Mouse (Mus musculus) megakaryocyte-erythroid progenitor cell, adult 5-6 weeks (primary cell): ENCODE results near the gene Rnf26. TPM values are rescaled to one million over a fixed set of nuclear protein-coding genes. Genes with fewer than 3 reads are reported as not detected.

Experiments used
- ATAC-seq: replicated peaks from 2 replicates; pipeline ENCODE4 v1.8.0; 2016; ENCODE audit warnings: mild to moderate bottlenecking, inconsistent platforms; ENCODE audit not compliant: severe bottlenecking, poor library complexity, low FRiP score, low TSS enrichment
- total RNA-seq, 2 experiments: library from RNA; stranded (forward) in 1 of 2; stranded (reverse) in 1 of 2; fragments of 200-1000, 215-1000 nt in 1 of 2; fragments of >200 nt in 1 of 2; fragmentation: Nextera tagmentation in 1 of 2; gene quantifications; 2 replicates each; pipeline ENCODE4 v1.2.3; 2014 to 2017

Rnf26 gene
- total RNA-seq, 2 experiments from 2014 or later = 20.9 to 52.5 TPM

- ATAC-seq = no peak
These were observed 16.8 kb downstream of the Rnf26 start for GRCm38 (mm10) chr9:44096536-44096935.

DNA sequence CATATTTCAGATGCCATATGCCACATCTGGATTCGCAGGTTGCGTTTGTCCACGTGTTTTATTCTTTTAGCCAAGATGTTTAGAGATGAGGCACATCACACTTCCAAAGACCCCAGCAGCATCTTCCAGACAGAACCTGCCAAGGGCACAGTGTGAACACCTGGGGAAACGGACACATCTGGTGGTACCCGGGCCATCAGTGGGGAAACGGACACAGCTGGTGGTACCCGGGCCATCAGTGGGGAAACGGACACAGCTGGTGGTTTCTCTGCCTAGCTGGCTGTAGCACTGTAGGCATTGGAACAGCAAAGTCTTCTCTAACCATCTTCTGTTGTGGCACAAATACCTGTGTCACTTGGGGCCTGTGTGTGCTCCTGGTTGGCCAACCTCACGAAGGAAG is 17.5 kb downstream of the Rnf26 start:
- ATAC-seq = no peak

DNA sequence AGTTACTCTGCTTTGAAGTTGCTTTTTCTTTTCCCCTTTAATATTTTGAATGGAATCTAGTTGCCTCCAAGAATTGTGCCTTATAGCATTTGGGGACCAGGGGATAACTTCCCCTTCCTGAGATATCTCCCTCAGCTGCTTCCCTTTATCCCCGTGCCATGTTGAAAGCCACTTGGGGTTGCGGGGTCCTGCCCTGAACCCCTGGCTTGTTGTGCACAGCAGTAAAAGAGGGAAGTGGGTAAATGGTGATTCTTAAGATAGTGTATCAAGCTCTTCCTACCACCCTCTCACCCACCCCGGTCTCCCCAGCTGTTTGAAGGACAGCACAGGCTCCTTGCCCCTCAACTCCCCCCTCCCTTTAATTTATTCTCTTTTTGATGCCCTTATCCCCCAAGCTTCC is 18.6 kb downstream of the Rnf26 start:
- no peak for ATAC-seq

DNA sequence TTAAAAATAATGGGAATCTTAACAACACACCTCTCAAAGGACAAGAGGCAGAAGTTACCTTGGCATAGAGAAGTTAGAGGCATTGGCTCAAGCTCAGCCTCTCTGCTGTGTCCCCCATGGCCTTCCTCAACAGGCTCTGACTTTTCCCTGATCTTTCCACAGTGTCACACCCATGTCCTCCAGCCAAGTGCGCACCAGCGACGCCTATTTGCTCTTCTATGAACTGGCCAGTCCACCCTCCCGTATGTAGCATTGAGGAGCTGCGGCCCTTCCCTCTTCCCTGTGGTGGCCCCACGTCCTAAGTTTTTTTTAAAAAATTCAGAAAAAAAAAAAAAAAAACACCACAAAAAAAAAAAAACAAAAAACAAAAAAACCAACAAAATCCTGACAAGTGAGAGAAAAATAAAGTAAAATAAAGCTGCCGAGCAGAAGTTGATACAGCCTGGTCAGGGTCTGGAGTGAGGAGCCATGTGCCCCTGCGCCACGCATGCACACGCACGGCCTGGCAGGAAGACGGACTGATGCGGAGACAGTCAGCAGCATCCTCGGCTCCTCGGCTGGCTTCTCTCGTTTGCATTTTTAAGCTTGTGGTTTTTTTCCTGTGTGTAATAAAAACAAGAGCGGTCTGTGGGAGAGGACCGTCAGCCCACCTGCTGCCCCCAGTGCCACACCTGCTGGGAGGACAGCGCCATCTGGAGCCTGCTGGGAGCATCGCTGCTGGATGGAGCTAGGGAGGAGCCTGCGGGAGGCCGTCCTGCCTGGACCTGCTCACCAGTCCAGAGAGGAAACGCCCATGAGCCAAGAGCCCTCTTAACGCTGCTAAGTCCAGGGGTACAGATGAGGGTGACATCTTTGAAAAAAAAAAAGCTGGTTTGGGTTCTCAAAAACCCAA is 19.5 kb downstream of the Rnf26 start:
- ATAC-seq = peak; percentile 72

DNA sequence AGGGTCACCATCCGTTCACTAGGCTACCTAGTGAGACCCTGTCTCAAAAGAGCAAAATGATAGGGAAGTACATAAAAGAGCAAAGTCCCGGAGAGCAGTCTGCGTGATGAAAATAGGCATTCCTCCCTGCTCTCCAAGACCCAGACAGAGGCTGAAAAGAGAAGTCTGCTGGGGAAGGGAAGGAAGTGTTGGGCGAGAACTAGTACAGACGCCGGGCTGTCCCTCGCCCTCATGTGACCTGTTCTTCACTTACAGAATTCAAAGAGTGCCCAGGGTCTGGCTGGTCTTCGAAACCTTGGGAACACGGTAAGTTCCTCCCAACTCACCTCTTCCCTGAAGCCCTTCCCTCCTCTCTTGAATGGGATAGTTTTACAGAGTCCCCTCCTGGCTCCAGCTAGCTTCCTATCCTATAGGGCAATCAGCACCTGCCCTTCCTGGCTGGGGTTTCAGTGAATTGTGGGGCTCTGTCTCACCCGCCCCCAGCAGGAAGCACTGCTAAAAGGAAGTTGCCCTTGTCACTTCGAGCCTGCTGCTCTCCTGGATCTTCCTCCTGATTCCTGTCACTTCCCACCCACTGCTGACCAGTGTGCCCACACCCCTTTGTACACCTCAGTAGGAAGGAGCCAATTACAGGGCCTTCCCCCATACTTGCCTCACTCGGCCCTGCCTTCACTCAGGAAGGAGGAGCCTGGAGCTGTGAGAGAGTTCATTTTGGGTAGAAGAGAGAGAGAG is 24.3 kb downstream of the Rnf26 start:
- no peak for ATAC-seq

DNA sequence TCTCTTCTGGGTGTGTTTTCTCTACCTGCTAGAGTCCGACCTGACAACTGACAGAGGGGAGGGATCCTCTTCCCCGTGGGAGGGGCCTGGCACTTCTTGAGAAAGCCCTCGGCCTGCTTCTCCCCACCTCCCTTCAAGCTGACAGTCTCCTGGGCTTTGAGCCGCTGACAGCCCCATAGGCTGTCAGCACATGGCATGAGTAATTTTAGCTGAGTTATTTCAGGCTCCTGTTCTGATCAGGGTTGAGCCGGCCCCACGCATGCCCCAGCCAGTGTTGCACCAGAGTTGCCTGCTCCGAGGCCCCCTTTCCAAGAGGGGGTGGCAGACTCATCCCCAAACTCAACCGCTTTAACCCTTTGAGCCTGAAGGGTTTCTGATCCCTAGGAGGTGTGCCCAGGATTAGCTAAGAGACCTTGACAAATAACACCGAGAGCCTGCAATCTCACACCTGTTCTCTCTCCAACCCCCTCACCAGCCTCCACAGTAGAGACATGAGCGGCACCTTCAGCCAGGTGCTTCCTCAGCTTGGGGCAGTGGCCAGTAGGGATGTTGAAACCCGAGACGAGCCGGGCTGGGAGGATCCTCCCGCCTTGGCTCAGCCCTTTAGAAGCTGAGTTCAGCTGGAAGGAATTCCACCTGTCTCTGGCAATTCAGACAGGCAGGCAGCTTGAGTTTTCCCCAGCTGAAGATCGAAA is 25.4 kb downstream of the Rnf26 start:
- no peak for ATAC-seq

- ATAC-seq = no peak
These were observed 26.4 kb downstream of the Rnf26 start for GRCm38 (mm10) chr9:44086960-44087359.

DNA sequence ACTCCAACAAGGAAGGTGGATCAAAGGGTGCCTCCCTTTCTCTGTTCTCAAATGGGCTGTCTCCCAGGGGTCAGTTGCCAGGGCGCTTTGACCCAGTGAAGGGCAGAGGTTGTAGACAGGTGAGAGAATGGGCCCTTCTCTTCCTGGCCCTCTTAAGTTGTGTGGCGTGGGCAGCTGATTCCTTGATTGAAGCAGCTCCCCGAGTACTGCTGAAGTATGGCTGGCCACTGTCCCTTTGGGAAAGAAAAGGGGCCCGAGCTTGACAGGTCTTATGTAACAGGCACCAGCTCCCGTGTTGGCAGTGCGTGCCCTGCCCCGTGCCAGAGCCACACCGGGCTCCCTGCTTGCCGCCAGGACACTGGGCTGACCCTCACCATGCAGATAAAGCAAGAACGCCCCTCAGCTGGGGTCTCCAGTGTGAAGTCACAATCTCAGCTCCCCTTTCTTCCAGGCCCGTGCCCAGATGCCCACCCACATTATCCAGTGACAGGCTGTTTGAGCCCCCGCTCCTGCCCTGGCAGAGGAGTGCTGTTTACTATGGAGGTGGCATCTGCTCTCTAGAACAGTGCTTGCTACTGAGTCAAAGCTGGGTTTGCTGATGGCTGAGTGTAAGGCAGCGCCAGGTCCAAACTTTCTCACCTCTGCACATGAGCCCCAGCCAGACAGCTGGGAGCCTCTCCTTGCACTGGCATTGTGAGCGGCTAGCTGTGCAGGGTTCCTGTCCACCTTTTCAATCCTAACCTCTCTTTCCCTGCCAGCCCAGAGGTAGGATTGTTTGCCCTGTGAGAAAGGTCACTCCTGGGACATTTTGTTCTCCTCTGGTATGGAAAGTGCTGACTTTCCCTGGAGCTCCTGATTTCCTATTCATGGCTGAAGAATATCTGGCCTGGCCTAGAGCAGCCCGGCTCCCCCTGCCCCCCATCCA is 27.3 kb downstream of the Rnf26 start:
- no peak for ATAC-seq

DNA sequence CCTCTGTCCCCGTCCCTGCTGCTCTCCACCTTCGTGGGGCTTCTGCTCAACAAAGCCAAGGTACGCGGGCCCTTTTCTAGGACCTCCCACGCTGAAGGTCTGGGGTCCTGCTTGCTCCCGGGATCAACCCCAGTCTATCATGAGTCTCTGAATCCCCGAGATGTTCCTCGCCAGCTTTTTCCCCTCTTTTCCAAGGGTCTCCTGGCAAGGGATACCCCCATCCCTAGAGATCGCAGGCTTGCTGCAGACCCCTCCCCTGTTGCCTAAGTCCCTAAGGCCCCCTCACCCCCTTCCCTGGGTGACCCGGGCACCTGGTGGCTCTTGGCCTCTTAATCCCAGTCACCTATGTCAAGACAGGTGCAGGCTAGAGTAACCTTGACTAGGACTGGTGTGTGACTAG is 28.0 kb downstream of the Rnf26 start:
- ATAC-seq = no peak

DNA sequence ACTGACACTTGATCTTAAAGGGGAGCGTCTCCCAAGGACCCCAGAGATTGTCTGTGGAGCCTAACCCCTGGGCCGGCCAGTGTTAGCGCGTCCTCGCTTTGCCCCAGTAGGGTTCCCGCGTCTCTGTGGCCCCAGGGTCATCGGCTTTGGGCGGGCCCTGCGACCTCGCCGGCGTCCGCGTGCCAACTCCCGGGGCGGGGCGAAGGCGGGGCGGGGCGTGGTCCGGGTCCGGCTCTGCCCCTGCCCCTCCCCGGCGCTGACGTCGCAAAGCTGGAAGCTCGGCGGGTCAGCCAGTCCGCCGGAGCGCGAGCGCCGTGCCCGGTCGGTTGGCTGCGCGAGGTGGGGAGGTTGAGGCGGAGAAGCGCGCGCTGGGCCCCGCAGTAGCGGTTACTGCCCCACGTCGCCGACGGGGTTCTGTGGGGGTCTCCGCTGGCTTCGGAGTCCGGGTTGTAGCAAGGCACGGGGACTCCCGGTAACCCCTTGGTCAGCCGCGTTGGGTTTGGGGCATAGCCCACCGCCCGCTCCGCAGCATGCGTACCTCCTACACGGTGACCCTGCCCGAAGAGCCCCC is 28.6 kb downstream of the Rnf26 start:
- peak; percentile 48 for ATAC-seq

GRCm38 (mm10) chr9:44084236-44084635 is 29.1 kb downstream of the Rnf26 start:
- ATAC-seq = peak; percentile 13; the same call in 1 of the 2 replicates

GRCm38 (mm10) chr9:44083392-44084121 is 29.8 kb downstream of the Rnf26 start:
- ATAC-seq = no peak

DNA sequence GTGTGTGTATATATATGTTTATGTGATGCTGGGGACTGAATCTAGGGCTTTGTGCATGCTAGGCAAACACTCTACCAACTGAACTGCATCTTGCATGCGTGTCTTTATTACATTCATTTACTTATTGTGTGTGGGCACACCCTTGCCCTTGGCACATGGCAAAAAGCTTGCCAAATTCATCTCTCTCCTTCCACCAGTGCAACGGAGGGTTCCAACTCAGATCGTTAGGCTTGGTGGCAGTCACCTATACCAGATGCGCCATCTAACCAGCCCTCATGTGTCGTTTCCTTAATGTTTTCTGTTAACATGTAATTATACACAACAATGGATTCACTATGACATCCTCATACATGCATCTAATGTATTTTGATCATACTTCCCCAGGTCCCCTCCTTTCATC is 31.1 kb downstream of the Rnf26 start:
- no peak for ATAC-seq

DNA sequence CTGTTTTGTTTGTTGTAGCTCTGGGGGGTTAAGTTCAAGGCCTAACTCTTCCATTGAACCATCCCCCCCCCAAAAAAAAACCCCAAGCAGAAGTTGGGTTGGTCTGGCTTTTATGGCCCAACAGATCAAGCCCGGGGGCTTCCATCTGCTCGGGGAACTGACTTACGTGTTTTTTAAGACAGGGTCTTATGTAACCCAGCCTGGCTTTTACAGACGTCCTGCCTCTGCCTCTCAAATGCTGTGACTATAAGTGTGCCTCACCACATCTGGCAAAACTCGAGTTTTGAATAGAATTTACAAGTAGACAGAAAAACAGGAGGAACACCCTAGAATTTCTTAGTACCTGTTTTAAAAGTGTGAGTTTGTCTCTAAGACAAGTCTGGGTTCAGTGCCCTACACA is 31.7 kb downstream of the Rnf26 start:
- ATAC-seq = no peak

- ATAC-seq = no peak
These were observed 32.4 kb downstream of the Rnf26 start for GRCm38 (mm10) chr9:44080953-44081352.

GRCm38 (mm10) chr9:44079997-44080780 is 33.1 kb downstream of the Rnf26 start:
- ATAC-seq = no peak

DNA sequence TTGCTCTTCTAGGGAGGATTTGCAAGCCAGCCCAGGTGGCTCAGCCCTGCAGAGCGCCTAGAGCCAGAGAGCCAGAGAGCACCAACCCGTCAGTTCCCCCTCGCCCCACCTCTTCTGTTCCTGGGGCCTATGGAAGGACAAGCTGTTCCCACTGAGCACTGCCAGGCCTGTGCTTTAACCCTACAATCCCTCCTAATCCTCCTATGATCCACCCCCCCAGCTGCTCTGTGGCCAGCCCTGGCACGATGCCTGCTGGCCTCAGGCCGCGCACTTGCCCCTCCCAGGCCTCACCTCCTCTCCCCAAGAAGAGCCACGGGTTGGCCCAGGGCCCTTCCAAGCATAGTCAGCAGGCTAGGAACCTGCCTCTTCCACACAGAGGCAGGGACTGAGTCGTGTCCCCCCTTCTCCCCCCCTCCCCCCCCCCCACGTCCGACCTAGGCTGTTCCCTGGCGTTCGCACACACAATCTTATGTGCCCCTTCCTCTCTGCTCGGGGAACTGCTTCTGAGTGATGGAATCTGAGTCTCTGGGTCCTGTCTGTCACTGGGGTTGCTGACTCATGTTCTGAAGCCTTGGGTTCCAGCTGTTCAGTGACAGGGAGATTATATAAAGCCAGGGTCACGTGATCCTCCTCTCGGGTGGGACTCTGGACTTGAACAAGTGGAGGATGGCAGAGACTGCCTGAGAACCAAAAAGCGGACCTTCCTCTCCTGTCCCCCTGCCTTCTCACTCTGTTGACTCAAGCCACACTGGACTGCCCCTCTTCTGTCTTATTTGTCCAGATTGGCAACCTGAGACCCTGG is 34.2 kb downstream of the Rnf26 start:
- 0 out of 2 replicates have a peak, but pooled peaks have one; percentile 26 for ATAC-seq
